Mouse (Mus musculus) hindbrain, embryonic 13.5 days (tissue): ENCODE measurements around the gene C1qtnf9. TPM values are rescaled to one million over a fixed set of nuclear protein-coding genes. Genes with fewer than 3 reads are reported as not detected.
A peak's percentile ranks its signal among the peaks of the same experiment; 100 is the strongest.

Experiments used
- ATAC-seq: fragments of 200-750 bp; cut with Nextera tagmentation; 2 replicates; pipeline ENCODE4 v1.8.0; 2017; ENCODE audit warnings: moderate TSS enrichment; ENCODE audit not compliant: low FRiP score
- H3K27ac ChIP-seq: fragments of 300-500 bp; sonication (generic); 2 replicates; pipeline ENCODE4 v1.5.1; 2015; ENCODE audit warnings: inconsistent platforms, mild to moderate bottlenecking, moderate library complexity
- H3K27me3 ChIP-seq: fragments of 300-500 bp; sonication (generic); 2 replicates; pipeline ENCODE4 v1.6.1; 2015; ENCODE audit warnings: mild to moderate bottlenecking, inconsistent platforms
- H3K36me3 ChIP-seq: fragments of 300-500 bp; sonication (generic); 2 replicates; pipeline ENCODE4 v1.6.1; 2015; ENCODE audit warnings: mild to moderate bottlenecking, inconsistent platforms
- H3K4me1 ChIP-seq: fragments of 300-500 bp; sonication (generic); replicated peaks from 2 replicates; pipeline ENCODE4 v1.6.1; 2015; ENCODE audit warnings: inconsistent platforms
- H3K4me2 ChIP-seq: fragments of 300-500 bp; sonication (generic); 2 replicates; pipeline ENCODE4 v1.6.1; 2015; ENCODE audit warnings: inconsistent platforms, mild to moderate bottlenecking, moderate library complexity
- H3K4me3 ChIP-seq: fragments of 300-500 bp; sonication (generic); 2 replicates; pipeline ENCODE4 v1.5.1; 2015; ENCODE audit warnings: mild to moderate bottlenecking, inconsistent platforms
- H3K9ac ChIP-seq: fragments of 300-500 bp; sonication (generic); 2 replicates; pipeline ENCODE4 v1.6.1; 2015; ENCODE audit warnings: mild to moderate bottlenecking, inconsistent platforms
- H3K9me3 ChIP-seq: fragments of 300-500 bp; sonication (generic); 2 replicates; pipeline ENCODE4 v1.6.1; 2016; ENCODE audit warnings: inconsistent platforms
- WGBS: fragments of 180-500 bp; shearing (Covaris S2); methylation state at CpG from one replicate; pipeline ENCODE4 v1.1.7; 2015; 5-methylcytosine and 5-hydroxymethylcytosine counted together
- polyA plus RNA-seq: library from polyadenylated mRNA; unstranded; fragments of >200 nt; fragmentation: Nextera tagmentation; extraction: Ambion mirVana; gene quantifications from 2 replicates; pipeline ENCODE4 v1.2.1, GENCODE M21; 2015

C1qtnf9 gene
- polyA plus RNA-seq, 1 experiment from 2014 or later, result 0.12 TPM

DNA sequence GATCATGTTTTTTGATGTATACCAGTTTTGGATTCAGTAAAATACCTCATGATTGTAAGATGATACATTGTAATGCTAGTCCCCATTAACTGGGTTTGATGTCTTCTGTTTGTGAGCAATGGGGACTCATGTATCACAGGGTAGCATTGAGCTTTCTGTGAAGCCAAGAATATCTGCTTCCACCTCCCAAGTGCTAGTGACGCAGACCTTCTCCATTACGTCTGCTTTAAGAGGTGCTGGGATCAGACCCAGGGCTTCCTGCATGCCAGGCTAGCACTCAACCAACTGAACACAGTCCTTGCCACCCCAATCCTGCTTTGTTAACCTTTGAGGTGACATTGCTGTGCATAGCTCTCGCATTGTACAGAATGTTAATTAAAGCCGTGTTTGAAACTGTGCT, 30.8 kb downstream of the C1qtnf9 start:
- Histone ChIP-seq H3K4me3 (no peak overlapping the region), H3K9me3 (no peaks in the 10 kb centered on the region), H3K36me3 (peaks cover 50% of the 10 kb centered on the region), H3K4me1 (no peaks in the 10 kb centered on the region), H3K4me2 (no peak overlapping the region), H3K9ac (no peak overlapping the region), H3K27me3 (no peaks in the 10 kb centered on the region), H3K27ac (no peak overlapping the region)
- ATAC-seq, result no peak
- WGBS, result 93% methylated on average over 4 of the region's 4 CpGs

GRCm38 (mm10) chr14:60799762-60800728, 32.1 kb downstream of the C1qtnf9 start:
- ATAC-seq, result 0 out of 2 replicates have a peak, but pooled peaks have one; percentile 28
- Histone ChIP-seq H3K36me3 (peaks cover 60% of the 10 kb centered on the region), H3K9me3 (no peaks in the 10 kb centered on the region), H3K4me3 (no peak overlapping the region), H3K4me2 (no peak overlapping the region), H3K27ac (no peak overlapping the region), H3K4me1 (no peaks in the 10 kb centered on the region), H3K27me3 (no peaks in the 10 kb centered on the region), H3K9ac (no peak overlapping the region)
- 54% methylated on average over 9 of the region's 9 CpGs for WGBS

DNA sequence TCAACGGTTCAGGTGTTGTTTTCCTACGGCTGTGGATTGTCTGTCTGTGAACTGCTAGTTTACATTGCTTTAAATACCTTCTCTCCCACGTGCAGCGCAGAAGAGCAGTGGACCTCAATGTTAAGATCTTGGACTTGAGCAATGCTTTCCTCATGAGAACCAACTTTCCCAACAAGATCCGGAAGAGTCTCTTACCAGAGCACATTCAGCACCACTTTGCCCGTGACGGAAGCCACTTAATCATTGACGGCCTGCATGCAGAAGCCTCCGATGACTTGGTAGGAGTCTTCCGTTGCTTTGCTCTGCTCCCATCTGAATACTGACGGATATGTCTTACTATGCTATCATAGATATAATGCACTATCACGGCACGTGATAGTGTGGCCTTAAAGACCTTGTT, 34.1 kb downstream of the C1qtnf9 start:
- peaks cover 51% of the 10 kb centered on the region for H3K36me3 ChIP-seq
- H3K9me3 ChIP-seq, result no peaks in the 10 kb centered on the region
- no peak overlapping the region for H3K27ac ChIP-seq
- no peak overlapping the region for H3K4me3 ChIP-seq
- H3K9ac ChIP-seq, result no peak overlapping the region
- no peak overlapping the region for H3K4me2 ChIP-seq
- H3K4me1 ChIP-seq, result no peaks in the 10 kb centered on the region
- H3K27me3 ChIP-seq, result no peaks in the 10 kb centered on the region
- no peak for ATAC-seq
- 97% methylated on average over 13 of the region's 13 CpGs for WGBS

DNA sequence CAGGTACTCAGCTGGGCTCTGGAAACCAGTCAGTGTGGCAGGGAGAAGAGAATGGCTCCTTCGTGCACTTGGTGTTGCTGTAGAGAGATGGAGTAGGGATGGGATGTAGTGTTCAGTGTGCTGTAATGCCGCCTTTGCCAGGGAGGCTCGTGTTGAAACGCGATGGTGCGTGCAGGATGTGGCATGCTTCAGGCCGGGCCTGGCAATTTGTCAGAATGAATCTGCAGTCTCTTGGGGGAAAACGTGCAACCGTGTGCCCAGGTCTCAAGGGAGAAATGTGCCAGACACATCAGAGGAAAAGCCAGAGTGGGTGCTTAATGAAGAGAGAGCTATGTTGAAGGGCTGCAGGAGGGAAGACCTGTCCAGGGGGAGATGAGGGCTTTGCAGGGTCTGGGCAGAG, 37.0 kb downstream of the C1qtnf9 start:
- Histone ChIP-seq H3K4me1 (no peaks in the 10 kb centered on the region), H3K27me3 (no peaks in the 10 kb centered on the region), H3K4me3 (no peak overlapping the region), H3K27ac (no peak overlapping the region), H3K36me3 (peaks cover 38% of the 10 kb centered on the region), H3K9me3 (no peaks in the 10 kb centered on the region), H3K4me2 (no peak overlapping the region), H3K9ac (peak overlapping the region; percentile 15; the same call in 1 of the 2 replicates)
- no peak for ATAC-seq
- 92% methylated on average over 9 of the region's 9 CpGs for WGBS

DNA sequence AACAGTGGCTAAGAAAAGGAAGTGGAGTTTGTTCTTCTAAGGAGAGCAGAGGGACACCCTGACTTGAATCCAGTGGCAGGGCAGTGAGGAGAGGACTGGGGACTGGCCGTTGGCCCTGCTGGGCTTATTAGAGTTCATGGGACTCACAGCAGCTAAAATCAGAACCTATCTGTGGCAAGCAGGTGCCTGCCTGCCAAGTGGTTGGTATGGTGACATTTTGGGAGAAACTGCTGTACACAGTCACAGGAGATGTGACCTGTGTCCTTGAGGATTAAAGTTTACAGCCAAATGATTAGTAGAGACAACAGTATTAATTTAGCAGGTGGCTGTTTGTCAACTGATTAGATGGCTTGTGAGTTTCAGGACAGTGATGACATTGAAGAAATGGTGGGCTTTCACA, 37.9 kb downstream of the C1qtnf9 start:
- WGBS, result 95% methylated on average over 1 of the region's 1 CpGs
- no peaks in the 10 kb centered on the region for H3K27me3 ChIP-seq

GRCm38 (mm10) chr14:60806891-60807344, 39.0 kb downstream of the C1qtnf9 start:
- 60% methylated on average over 11 of the region's 11 CpGs for WGBS
- H3K4me2 ChIP-seq, result no peak overlapping the region
- H3K9ac ChIP-seq, result no peak overlapping the region; the same call in 1 of the 2 replicates
- peaks cover 44% of the 10 kb centered on the region for H3K36me3 ChIP-seq
- no peak for ATAC-seq
- H3K27me3 ChIP-seq, result no peaks in the 10 kb centered on the region
- H3K4me1 ChIP-seq, result no peaks in the 10 kb centered on the region
- H3K27ac ChIP-seq, result no peak overlapping the region
- H3K4me3 ChIP-seq, result no peak overlapping the region
- H3K9me3 ChIP-seq, result no peaks in the 10 kb centered on the region

More for the DNA sequence above, 37.9 kb downstream of the C1qtnf9 start:
- Histone ChIP-seq H3K9me3 (no peaks in the 10 kb centered on the region), H3K4me1 (no peaks in the 10 kb centered on the region), H3K9ac (no peak overlapping the region), H3K36me3 (peaks cover 38% of the 10 kb centered on the region), H3K4me2 (no peak overlapping the region), H3K27ac (no peak overlapping the region), H3K4me3 (no peak overlapping the region)
- no peak for ATAC-seq

DNA sequence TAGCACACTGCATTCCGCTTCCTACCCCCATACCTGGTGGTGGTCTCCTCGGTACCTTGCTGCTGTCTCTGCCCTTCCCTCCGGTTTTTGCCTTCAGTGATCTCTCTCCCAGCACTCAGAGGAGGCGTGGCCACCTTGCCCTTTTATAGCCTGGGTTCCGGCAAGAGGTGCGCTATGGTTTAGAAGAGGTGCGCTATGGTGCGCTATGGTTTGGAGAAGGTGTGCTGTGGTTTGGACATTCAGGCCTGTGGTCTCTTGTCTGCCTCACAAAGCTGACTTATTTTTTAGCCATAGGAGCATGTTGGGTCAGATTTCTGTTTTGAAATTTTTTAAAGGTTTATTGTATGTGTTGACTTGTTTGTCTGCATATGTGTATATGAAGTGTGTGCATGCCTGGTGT, 41.9 kb downstream of the C1qtnf9 start:
- Histone ChIP-seq H3K4me1 (no peaks in the 10 kb centered on the region), H3K9me3 (no peaks in the 10 kb centered on the region), H3K4me3 (no peak overlapping the region), H3K9ac (no peak overlapping the region), H3K4me2 (no peak overlapping the region), H3K36me3 (peaks cover 37% of the 10 kb centered on the region), H3K27me3 (no peaks in the 10 kb centered on the region), H3K27ac (no peak overlapping the region)
- WGBS, result 92% methylated on average over 8 of the region's 8 CpGs
- no peak for ATAC-seq

- Histone ChIP-seq H3K4me2 (no peak overlapping the region), H3K36me3 (peaks cover 36% of the 10 kb centered on the region), H3K4me3 (no peak overlapping the region), H3K4me1 (no peaks in the 10 kb centered on the region), H3K9ac (no peak overlapping the region), H3K27me3 (no peaks in the 10 kb centered on the region), H3K9me3 (no peaks in the 10 kb centered on the region), H3K27ac (no peak overlapping the region)
- WGBS, result 89% methylated on average over 4 of the region's 4 CpGs
- ATAC-seq, result no peak
Measured at GRCm38 (mm10) chr14:60811547-60811946, 43.6 kb downstream of the C1qtnf9 start.

GRCm38 (mm10) chr14:60815098-60815497, 47.2 kb downstream of the C1qtnf9 start:
- Histone ChIP-seq H3K27ac (no peak overlapping the region), H3K9me3 (no peaks in the 10 kb centered on the region), H3K4me1 (no peaks in the 10 kb centered on the region), H3K4me2 (no peak overlapping the region), H3K4me3 (no peak overlapping the region), H3K27me3 (no peaks in the 10 kb centered on the region), H3K9ac (no peak overlapping the region), H3K36me3 (peaks cover 31% of the 10 kb centered on the region)
- ATAC-seq, result no peak
- WGBS, result 92% methylated on average over 5 of the region's 5 CpGs

DNA sequence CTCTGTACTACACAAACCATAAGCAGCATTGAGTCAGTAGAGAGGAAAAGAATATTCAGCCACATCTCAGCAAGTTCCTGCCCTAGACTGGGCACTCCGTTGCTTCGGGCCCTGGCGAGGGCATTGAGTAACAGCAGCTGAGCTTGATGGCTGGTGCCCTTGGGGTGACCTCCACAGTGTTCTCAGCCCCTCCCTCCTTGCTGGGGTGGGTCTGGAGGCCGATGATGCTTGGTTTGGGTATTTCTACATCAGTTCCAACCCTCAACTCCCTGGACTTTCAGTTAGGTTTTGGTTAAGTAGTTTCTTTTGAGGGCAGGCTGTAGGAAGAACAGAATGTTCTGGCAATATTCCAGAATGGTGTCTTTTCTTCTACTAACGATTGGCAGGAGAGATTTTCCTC, 50.1 kb downstream of the C1qtnf9 start:
- Histone ChIP-seq H3K9ac (no peak overlapping the region), H3K27ac (no peak overlapping the region), H3K36me3 (peaks cover 13% of the 10 kb centered on the region), H3K4me1 (no peaks in the 10 kb centered on the region), H3K4me3 (no peak overlapping the region), H3K27me3 (no peaks in the 10 kb centered on the region), H3K9me3 (no peaks in the 10 kb centered on the region), H3K4me2 (no peak overlapping the region)
- no peak for ATAC-seq
- WGBS, result 91% methylated on average over 5 of the region's 5 CpGs

- 94% methylated on average over 2 of the region's 2 CpGs for WGBS
- H3K27me3 ChIP-seq, result no peaks in the 10 kb centered on the region
- no peak for ATAC-seq
Measured at GRCm38 (mm10) chr14:60830096-60830495, 62.2 kb downstream of the C1qtnf9 start.

More at GRCm38 (mm10) chr14:60830096-60830495, 62.2 kb downstream of the C1qtnf9 start:
- Histone ChIP-seq H3K9ac (no peak overlapping the region), H3K4me1 (no peaks in the 10 kb centered on the region), H3K9me3 (peaks cover 10% of the 10 kb centered on the region), H3K27ac (no peak overlapping the region), H3K4me3 (no peak overlapping the region), H3K36me3 (peaks cover 49% of the 10 kb centered on the region), H3K4me2 (no peak overlapping the region)
